Mouse (Mus musculus) lung, embryonic 15.5 days (tissue): ENCODE data around the gene Gm5868. TPM values are rescaled to one million over a fixed set of nuclear protein-coding genes. Genes with fewer than 3 reads are reported as not detected.

Source experiments
- polyA plus RNA-seq: library from polyadenylated mRNA; unstranded; fragments of >200 nt; fragmentation: Nextera tagmentation; extraction: Ambion mirVana; gene quantifications from 2 replicates; pipeline ENCODE4 v1.2.1, GENCODE M21; 2015

Gene Gm5868
- polyA plus RNA-seq, 1 experiment from 2014 or later = 0.14 TPM

Other genes with a start within 250 kb of the Gm5868 start
- 1.4 and 1.8 TPM in 2 replicates for gene Corin, start 83.1 kb downstream of the Gm5868 start, polyA plus RNA-seq
- 15.1 and 16.7 TPM in 2 replicates for gene Nfxl1, start 27.9 kb downstream of the Gm5868 start, polyA plus RNA-seq
- gene Zar1, start 6.3 kb downstream of the Gm5868 start, polyA plus RNA-seq = not detected in 2 replicates
- gene Cnga1, start 56.7 kb upstream of the Gm5868 start, polyA plus RNA-seq = 0.06 TPM in 1 of 2 replicates, not detected in the other
- 0.93 and 2.0 TPM in 2 replicates for gene Nipal1, start 60.2 kb upstream of the Gm5868 start, polyA plus RNA-seq
- gene Txk, start 165.2 kb upstream of the Gm5868 start, polyA plus RNA-seq = 0.35 and 0.74 TPM in 2 replicates